ENCODE assay signal across 20 mouse cellular contexts in genomic region chr5:67931623-67932022, GRCm38 (mm10). TPM values are rescaled to one million over a fixed set of nuclear protein-coding genes. Genes with fewer than 3 reads are reported as not detected.
DNase-seq lines count a peak whose midpoint lies in the region; ATAC-seq lines count a peak whose summit lies in the region.
"Had no signal": no experiment of that assay in that cellular context is flagged by ENCODE, and none has a peak within 500 bp of the region (broad histone marks: within the 10 kb centered on the region; RNA-seq: fewer than 3 reads in every experiment).

No protein-coding gene starts in this region.

- ATAC-seq in hindbrain, embryonic 16.5 days = no peak
- ATAC-seq: forebrain, embryonic 14.5 days had no signal

- no peaks in the 10 kb centered on the region for H3K4me1 ChIP-seq in hindbrain, embryonic 16.5 days (ENCODE audit: control insufficient read depth, insufficient read depth, low read depth, low read length)
- H3K4me1 ChIP-seq: limb, embryonic 13.5 days had no signal

- no peak overlapping the region for H3K9ac ChIP-seq in hindbrain, embryonic 16.5 days (ENCODE audit: low read depth, low read length)
- H3K9ac ChIP-seq: limb, embryonic 13.5 days had no signal

- peak; percentile 8 for DNase-seq in ES-CJ7 (ENCODE audit: low read depth, low spot score)
- DNase-seq in R1 (ENCODE audit: low read depth, low spot score) = peak; percentile 13
- DNase-seq in liver = peak; percentile 7
- peak; percentile 13 for DNase-seq in lung, postnatal 14 days
- DNase-seq in urinary bladder, adult 18-20 months (ENCODE audit: low spot score in 2 of 2) = no peak
- no peak for DNase-seq in T-cell, adult 2 months (ENCODE audit: low spot score)
- no peak for DNase-seq in kidney, postnatal 25 days
- DNase-seq: cerebellum, postnatal 10 days; gastrocnemius, postnatal 36 days; heart, postnatal 36 days; kidney, adult 8-10 months; midbrain, embryonic 14.5 days; right cerebral cortex, adult 18-20 months had no signal

- H3K27me3 ChIP-seq in hindbrain, embryonic 16.5 days (replicated peaks; ENCODE audit: control insufficient read depth, insufficient read depth, low read length) = no peaks in the 10 kb centered on the region
- H3K27me3 ChIP-seq: CH12.LX; limb, embryonic 13.5 days had no signal

- no peaks in the 10 kb centered on the region for H3K9me3 ChIP-seq in hindbrain, embryonic 16.5 days (ENCODE audit: control insufficient read depth, low read length)
- H3K9me3 ChIP-seq: limb, embryonic 13.5 days had no signal

- no peaks in the 10 kb centered on the region for H3K36me3 ChIP-seq in hindbrain, embryonic 16.5 days (ENCODE audit: control insufficient read depth, insufficient read depth, low read length)
- H3K36me3 ChIP-seq: limb, embryonic 13.5 days had no signal

- no peak overlapping the region for H3K4me3 ChIP-seq in hindbrain, embryonic 16.5 days (ENCODE audit: low read length)
- H3K4me3 ChIP-seq: limb, embryonic 13.5 days had no signal

- WGBS in hindbrain, embryonic 16.5 days = 71% methylated on average over 2 of the region's 2 CpGs

- no peak overlapping the region for H3K27ac ChIP-seq in hindbrain, embryonic 16.5 days (ENCODE audit: low read depth, low read length)
- H3K27ac ChIP-seq: limb, embryonic 13.5 days had no signal

- H3K4me2 ChIP-seq in hindbrain, embryonic 16.5 days (ENCODE audit: low read length) = no peak overlapping the region
- H3K4me2 ChIP-seq: limb, embryonic 13.5 days had no signal

RNA-seq across cellular contexts. Expression of gene Gm5108, which starts 9.8 kb away (rescaled TPM):
- not detected in 2 replicates for polyA plus RNA-seq in hindbrain, embryonic 16.5 days (2015; fragmentation: Nextera tagmentation; extraction: Ambion mirVana)
- polyA plus RNA-seq: brain, embryonic 14.5 days; embryonic facial prominence, embryonic 14.5 days; forebrain, embryonic 14.5 days; limb, embryonic 13.5 days; midbrain, embryonic 14.5 days; neural tube, embryonic 14.5 days had no signal

RNA-seq across cellular contexts. Expression of gene Gm21905, which starts 14.6 kb away (rescaled TPM):
- polyA plus RNA-seq in hindbrain, embryonic 16.5 days (2015; fragmentation: Nextera tagmentation; extraction: Ambion mirVana) = not detected in 2 replicates
- polyA plus RNA-seq: brain, embryonic 14.5 days; embryonic facial prominence, embryonic 14.5 days; forebrain, embryonic 14.5 days; limb, embryonic 13.5 days; midbrain, embryonic 14.5 days; neural tube, embryonic 14.5 days had no signal

Comparison
In these comparisons a context has a peak if more than half of its experiments do, and no peak if none do; other contexts are left out.
1. DNase-seq: peak in ES-CJ7 (single experiment), R1 (single experiment), liver (single experiment) and lung, postnatal 14 days (single experiment); none in urinary bladder, adult 18-20 months (0 of 2), T-cell, adult 2 months (single experiment) and kidney, postnatal 25 days (0 of 2).